Mouse (Mus musculus): ENCODE data around the gene Akr1d1. TPM values are rescaled to one million over a fixed set of nuclear protein-coding genes. Genes with fewer than 3 reads are reported as not detected.

Akr1d1 gene
- polyA plus RNA-seq, 1 experiment from 2014 or later = not detected

Other genes with a start within 250 kb of the Akr1d1 start
- 0.47 and 0.62 TPM in 2 replicates for gene Dgki, start 230.0 kb upstream of the Akr1d1 start, polyA plus RNA-seq (2015; fragmentation: Nextera tagmentation; extraction: Ambion mirVana)
- 28.0 and 28.2 TPM in 2 replicates for gene Creb3l2, start 88.0 kb upstream of the Akr1d1 start, polyA plus RNA-seq (2015; fragmentation: Nextera tagmentation; extraction: Ambion mirVana)

Data from heart, embryonic 16.5 days (tissue).